Mouse (Mus musculus): ENCODE results near the gene Slc2a5. TPM values are rescaled to one million over a fixed set of nuclear protein-coding genes. Genes with fewer than 3 reads are reported as not detected.

Gene Slc2a5
- total and polyA plus RNA-seq, 3 experiments: 0.58 to 4.9 TPM; not detected in 1

- Histone ChIP-seq H3K27ac (ENCODE audit: control insufficient read depth, low read depth, low read length) (no peak overlapping the region), H3K27me3 (ENCODE audit: control insufficient read depth in 1 of 2, insufficient read depth in 2 of 2, low read length in 2 of 2) (no peaks in the 10 kb centered on the region; a peak in 3 of 4 replicates), H3K4me3 (ENCODE audit: control insufficient read depth in 1 of 2, insufficient read depth in 1 of 2, low read depth in 2 of 2, low read length in 2 of 2) (no peak overlapping the region), H3K4me1 (ENCODE audit: control insufficient read depth in 1 of 2, insufficient read depth in 2 of 2, low read length in 2 of 2) (no peaks in the 10 kb centered on the region), H3K9ac (ENCODE audit: control insufficient read depth, low read depth, low read length, poor library complexity, severe bottlenecking) (no peak overlapping the region), H3K36me3 (ENCODE audit: control insufficient read depth in 1 of 2, insufficient read depth in 2 of 2, low read length in 2 of 2) (no peaks in the 10 kb centered on the region), H3K79me2 (ENCODE audit: control insufficient read depth, insufficient read depth, low read length, poor library complexity) (no peaks in the 10 kb centered on the region), H3K9me3 (replicated peaks; ENCODE audit: insufficient read depth, low read length) (no peaks in the 10 kb centered on the region)
- TF ChIP-seq JUND (IDR thresholded peaks at IDR 0.05; ENCODE audit: low read depth, low read length): no peak
- no peak for TF ChIP-seq CTCF (IDR thresholded peaks at IDR 0.05 in 2 of 3, conservative IDR thresholded peaks at IDR 0.05 in 1 of 3; ENCODE audit: control insufficient read depth in 1 of 3, insufficient read depth in 1 of 3, low read depth in 2 of 3, low read length in 3 of 3, poor library complexity in 1 of 3, severe bottlenecking in 1 of 3)
- TF ChIP-seq POLR2AphosphoS5 (IDR thresholded peaks at IDR 0.05; ENCODE audit: borderline replicate concordance, low read depth, low read length): no peak
- TF ChIP-seq ELF1 (IDR thresholded peaks at IDR 0.05; ENCODE audit: low read depth, low read length): no peak
- no peak for DNase-seq (ENCODE audit: low read depth, low spot score)
Measured at GRCm38 (mm10) chr4:150075350-150075749, 43.7 kb upstream of the Slc2a5 start.

- TF ChIP-seq TBP (IDR thresholded peaks at IDR 0.05; ENCODE audit: low read depth, low read length) (0 out of 2 replicates have a peak, but pooled peaks have one; percentile 17), BHLHE40 (IDR thresholded peaks at IDR 0.05; ENCODE audit: borderline replicate concordance, low read depth, low read length) (no peak)
- no peaks in the 10 kb centered on the region; a peak in 2 of 4 replicates for H3K27me3 ChIP-seq (ENCODE audit: control insufficient read depth in 1 of 2, insufficient read depth in 2 of 2, low read length in 2 of 2)
- no peak overlapping the region for H3K9ac ChIP-seq (ENCODE audit: control insufficient read depth, low read depth, low read length, poor library complexity, severe bottlenecking)
- no peak overlapping the region for H3K27ac ChIP-seq (ENCODE audit: control insufficient read depth, low read depth, low read length)
- H3K4me1 ChIP-seq (ENCODE audit: control insufficient read depth in 1 of 2, insufficient read depth in 2 of 2, low read length in 2 of 2): no peaks in the 10 kb centered on the region
- H3K9me3 ChIP-seq (replicated peaks; ENCODE audit: insufficient read depth, low read length): no peaks in the 10 kb centered on the region
- H3K79me2 ChIP-seq (ENCODE audit: control insufficient read depth, insufficient read depth, low read length, poor library complexity): no peaks in the 10 kb centered on the region
- no peak overlapping the region for H3K4me3 ChIP-seq (ENCODE audit: control insufficient read depth in 1 of 2, insufficient read depth in 1 of 2, low read depth in 2 of 2, low read length in 2 of 2)
- no peak for DNase-seq (ENCODE audit: low read depth, low spot score)
- H3K36me3 ChIP-seq (ENCODE audit: control insufficient read depth in 1 of 2, insufficient read depth in 2 of 2, low read length in 2 of 2): no peaks in the 10 kb centered on the region
Measured at GRCm38 (mm10) chr4:150076147-150076546, 42.9 kb upstream of the Slc2a5 start.

DNA sequence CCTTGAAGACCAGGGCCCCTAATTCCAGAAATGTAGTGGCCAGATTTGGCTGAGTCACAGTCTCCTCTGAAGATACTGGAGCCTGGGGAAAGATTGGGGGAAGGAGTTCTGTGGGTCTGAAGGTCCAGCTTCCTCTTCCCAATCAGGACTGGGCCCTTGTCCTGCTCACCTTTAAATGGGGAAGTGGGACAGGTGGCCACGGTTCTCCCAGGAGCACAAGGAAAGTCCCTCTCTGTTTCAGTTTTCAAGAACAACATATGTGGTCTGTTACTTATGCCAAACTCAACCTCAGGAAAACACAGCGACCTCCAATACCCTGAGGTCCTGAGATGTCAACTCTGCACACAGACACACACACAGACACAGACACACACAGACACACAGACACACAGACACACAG, 40.4 kb upstream of the Slc2a5 start:
- TF ChIP-seq MAX (IDR thresholded peaks at IDR 0.05; ENCODE audit: low read length): no peak
- no peak for TF ChIP-seq USF2 (IDR thresholded peaks at IDR 0.05; ENCODE audit: borderline replicate concordance in 1 of 2, insufficient read depth in 1 of 2, low read depth in 1 of 2, low read length in 2 of 2)
- TF ChIP-seq CHD2 (IDR thresholded peaks at IDR 0.05; ENCODE audit: low read length): no peak
- H3K4me3 ChIP-seq (ENCODE audit: control insufficient read depth in 1 of 2, insufficient read depth in 1 of 2, low read depth in 2 of 2, low read length in 2 of 2): no peak overlapping the region
- no peak overlapping the region for H3K27ac ChIP-seq (ENCODE audit: control insufficient read depth, low read depth, low read length)
- H3K9ac ChIP-seq (ENCODE audit: control insufficient read depth, low read depth, low read length, poor library complexity, severe bottlenecking): no peak overlapping the region
- no peaks in the 10 kb centered on the region for H3K36me3 ChIP-seq (ENCODE audit: control insufficient read depth in 1 of 2, insufficient read depth in 2 of 2, low read length in 2 of 2)
- H3K79me2 ChIP-seq (ENCODE audit: control insufficient read depth, insufficient read depth, low read length, poor library complexity): no peaks in the 10 kb centered on the region
- DNase-seq (ENCODE audit: low read depth, low spot score): no peak
- H3K27me3 ChIP-seq (ENCODE audit: control insufficient read depth in 1 of 2, insufficient read depth in 2 of 2, low read length in 2 of 2): peaks cover 0 to 3% of the 10 kb centered on the region in 2 experiments; a peak in 3 of 4 replicates
- H3K9me3 ChIP-seq (replicated peaks; ENCODE audit: insufficient read depth, low read length): no peaks in the 10 kb centered on the region
- no peaks in the 10 kb centered on the region for H3K4me1 ChIP-seq (ENCODE audit: control insufficient read depth in 1 of 2, insufficient read depth in 2 of 2, low read length in 2 of 2)

- H3K27ac ChIP-seq (ENCODE audit: control insufficient read depth, low read depth, low read length): no peak overlapping the region
Measured at GRCm38 (mm10) chr4:150079244-150079643, 39.8 kb upstream of the Slc2a5 start.

More at GRCm38 (mm10) chr4:150079244-150079643, 39.8 kb upstream of the Slc2a5 start:
- Histone ChIP-seq H3K4me1 (ENCODE audit: control insufficient read depth in 1 of 2, insufficient read depth in 2 of 2, low read length in 2 of 2) (no peaks in the 10 kb centered on the region), H3K27me3 (ENCODE audit: control insufficient read depth in 1 of 2, insufficient read depth in 2 of 2, low read length in 2 of 2) (peaks cover 0 to 3% of the 10 kb centered on the region in 2 experiments; a peak in 3 of 4 replicates), H3K9ac (ENCODE audit: control insufficient read depth, low read depth, low read length, poor library complexity, severe bottlenecking) (no peak overlapping the region), H3K36me3 (ENCODE audit: control insufficient read depth in 1 of 2, insufficient read depth in 2 of 2, low read length in 2 of 2) (no peaks in the 10 kb centered on the region), H3K79me2 (ENCODE audit: control insufficient read depth, insufficient read depth, low read length, poor library complexity) (no peaks in the 10 kb centered on the region), H3K9me3 (replicated peaks; ENCODE audit: insufficient read depth, low read length) (no peaks in the 10 kb centered on the region), H3K4me3 (ENCODE audit: control insufficient read depth in 1 of 2, insufficient read depth in 1 of 2, low read depth in 2 of 2, low read length in 2 of 2) (no peak overlapping the region)
- DNase-seq (ENCODE audit: low read depth, low spot score): no peak
- TF ChIP-seq EP300 (IDR thresholded peaks at IDR 0.05; ENCODE audit: low read depth in 1 of 2, low read length in 2 of 2) (no peak), USF2 (IDR thresholded peaks at IDR 0.05; ENCODE audit: borderline replicate concordance in 1 of 2, insufficient read depth in 1 of 2, low read depth in 1 of 2, low read length in 2 of 2) (no peak), ZNF384 (IDR thresholded peaks at IDR 0.05; ENCODE audit: low read depth, low read length) (no peak), TCF12 (IDR thresholded peaks at IDR 0.05; ENCODE audit: low read depth, low read length) (no peak), CHD2 (IDR thresholded peaks at IDR 0.05; ENCODE audit: low read length) (no peak)

All from MEL (cell line).